ENCODE assay signal across 8 mouse cellular contexts in genomic region chr9:69505611-69506010, GRCm38 (mm10). TPM values are rescaled to one million over a fixed set of nuclear protein-coding genes. Genes with fewer than 3 reads are reported as not detected.
A peak's percentile ranks its signal among the peaks of the same experiment; 100 is the strongest.
DNase-seq lines count a peak whose midpoint lies in the region; ATAC-seq and TF ChIP-seq lines count a peak whose summit lies in the region.

No protein-coding gene starts in this region.

- POLR2A ChIA-PET in Patski (lab: Charles Lee), result no interaction called here

- H3K27me3 ChIP-seq in Patski, result peaks cover 24% of the 10 kb centered on the region
- H3K27me3 ChIP-seq in embryonic facial prominence, embryonic 14.5 days (replicated peaks; ENCODE audit: control insufficient read depth, insufficient read depth, low read length), result 0 out of 2 replicates have a peak, but pooled peaks cover 6% of the 10 kb centered on the region
- no peaks in the 10 kb centered on the region; the same call in 1 of the 2 replicates for H3K27me3 ChIP-seq in midbrain, embryonic 16.5 days (ENCODE audit: control insufficient read depth, insufficient read depth, low read depth, low read length)

- peak overlapping the region; percentile 66 for H3K4me3 ChIP-seq in gastrocnemius, adult 2 months
- H3K4me3 ChIP-seq in lung, adult 2 months (replicated peaks; ENCODE audit: extremely low read depth, low read depth, low read length), result no peak overlapping the region
- H3K4me3 ChIP-seq in embryonic facial prominence, embryonic 14.5 days (ENCODE audit: low read depth, low read length), result no peak overlapping the region
- no peak overlapping the region for H3K4me3 ChIP-seq in midbrain, embryonic 16.5 days (ENCODE audit: low read depth, low read length)

- H3K9ac ChIP-seq in embryonic facial prominence, embryonic 14.5 days (ENCODE audit: low read depth, low read length), result no peak overlapping the region
- H3K9ac ChIP-seq in midbrain, embryonic 16.5 days (ENCODE audit: low read depth, low read length), result no peak overlapping the region

- peak; percentile 35 for DNase-seq in gastrocnemius, adult 2 months
- DNase-seq in gastrocnemius, postnatal 4 days (ENCODE audit: low spot score in 2 of 2), result no peak
- DNase-seq in lung, adult 2 months, result peak; percentile 25
- no peak for DNase-seq in lung, adult 18-20 months
- no peak for DNase-seq in Patski (ENCODE audit: low read depth, low spot score)
- peak; percentile 59 for DNase-seq in embryonic facial prominence, embryonic 14.5 days (ENCODE audit: low spot score)
- DNase-seq in retina, postnatal 7 days (ENCODE audit: low read depth, low spot score), result peak; percentile 27

- peak; percentile 90 for TF ChIP-seq CTCF in gastrocnemius, adult 2 months (IDR thresholded peaks at IDR 0.05)
- TF ChIP-seq CTCF in lung, adult 2 months (IDR thresholded peaks at IDR 0.05; ENCODE audit: insufficient read depth, low read length), result peak; percentile 57
- TF ChIP-seq CTCF in Patski (IDR thresholded peaks at IDR 0.05), result peak; percentile 83

- H3K4me1 ChIP-seq in lung, adult 2 months (ENCODE audit: control insufficient read depth, insufficient read depth, low read length), result no peaks in the 10 kb centered on the region
- no peaks in the 10 kb centered on the region; the same call in 1 of the 2 replicates for H3K4me1 ChIP-seq in embryonic facial prominence, embryonic 14.5 days (ENCODE audit: control insufficient read depth, insufficient read depth, low read length)
- H3K4me1 ChIP-seq in midbrain, embryonic 16.5 days (ENCODE audit: control insufficient read depth, insufficient read depth, low read length), result peaks cover 13% of the 10 kb centered on the region

- no peak for TF ChIP-seq POLR2A in lung, adult 2 months (IDR thresholded peaks at IDR 0.05; ENCODE audit: borderline replicate concordance, extremely low read depth, low read depth, low read length)

- CTCF ChIA-PET in Patski (lab: Charles Lee), result interaction anchor here (0.6 to 1.0 kb wide), 4 partner anchors 34 to 493 kb away, joined by 3 to 4 read pairs (median 3); no protein-coding TSS in a partner anchor

- intact Hi-C loops in gastrocnemius, adult 2 months (cut with DNase I), result loop anchor here (5.0 kb wide), 1 partner anchor 117 kb away; no protein-coding TSS in a partner anchor

- in situ Hi-C loops in Patski (cut with MboI; ENCODE audit: low pct_unique_long_range_greater_than_20kb), result loop anchor here (5.0 to 10.0 kb wide), 3 partner anchors 119 to 569 kb away; partner anchors contain the start of gene Bnip2

- H3K9me3 ChIP-seq in embryonic facial prominence, embryonic 14.5 days (ENCODE audit: control insufficient read depth, low read length), result no peaks in the 10 kb centered on the region
- H3K9me3 ChIP-seq in midbrain, embryonic 16.5 days (replicated peaks; ENCODE audit: control insufficient read depth, low read length, poor library complexity, severe bottlenecking), result no peaks in the 10 kb centered on the region

- no peaks in the 10 kb centered on the region for H3K36me3 ChIP-seq in embryonic facial prominence, embryonic 14.5 days (ENCODE audit: control insufficient read depth, insufficient read depth, low read length)
- H3K36me3 ChIP-seq in midbrain, embryonic 16.5 days (ENCODE audit: control insufficient read depth, insufficient read depth, low read length), result no peaks in the 10 kb centered on the region

- WGBS in lung, adult 2 months, result 8% methylated on average over 7 of the region's 7 CpGs
- WGBS in embryonic facial prominence, embryonic 14.5 days, result 9% methylated on average over 7 of the region's 7 CpGs
- 12% methylated on average over 7 of the region's 7 CpGs for WGBS in midbrain, embryonic 16.5 days

- ATAC-seq in Patski, result no peak
- no peak for ATAC-seq in embryonic facial prominence, embryonic 14.5 days (ENCODE audit: low read depth)
- no peak for ATAC-seq in midbrain, embryonic 16.5 days

- no peak overlapping the region for H3K27ac ChIP-seq in gastrocnemius, adult 2 months
- H3K27ac ChIP-seq in embryonic facial prominence, embryonic 14.5 days (replicated peaks; ENCODE audit: low read depth, low read length), result no peak overlapping the region
- H3K27ac ChIP-seq in midbrain, embryonic 16.5 days (ENCODE audit: low read length), result no peak overlapping the region

- H3K4me2 ChIP-seq in embryonic facial prominence, embryonic 14.5 days (ENCODE audit: low read depth, low read length), result peak overlapping the region; percentile 34; the same call in 1 of the 2 replicates
- no peak overlapping the region for H3K4me2 ChIP-seq in midbrain, embryonic 16.5 days (ENCODE audit: low read length)

RNA-seq across cellular contexts. Expression of gene Anxa2, which starts 52.2 kb away (rescaled TPM):
- 10 to 100 TPM; 28.0 to 52.6 TPM for total RNA-seq in gastrocnemius, adult 2 months (2021)
- 100 to 1,000 TPM; 342 to 392 TPM for total RNA-seq in gastrocnemius, postnatal 4 days (2021)
- 352 and 457 TPM in 2 replicates for polyA plus RNA-seq in lung, adult 2 months (2012; rRNA removed)
- polyA plus RNA-seq in Patski (2021), result 829 TPM
- 1,306 and 1,330 TPM in 2 replicates for polyA plus RNA-seq in embryonic facial prominence, embryonic 14.5 days (2014; fragmentation: Nextera tagmentation; extraction: Ambion mirVana)
- 95.3 and 96.4 TPM in 2 replicates for polyA plus RNA-seq in midbrain, embryonic 16.5 days (2015; fragmentation: Nextera tagmentation; extraction: Ambion mirVana)

Comparison
In these comparisons a context has a peak if more than half of its experiments do, and no peak if none do; other contexts are left out.
1. DNase-seq: peak in gastrocnemius, adult 2 months (single experiment), lung, adult 2 months (single experiment), embryonic facial prominence, embryonic 14.5 days (single experiment) and retina, postnatal 7 days (single experiment); none in gastrocnemius, postnatal 4 days (0 of 2), lung, adult 18-20 months (0 of 2) and Patski (single experiment).
2. Peak in every context shown above with its lines, with median percentiles within 50 percentile points of each other: CTCF ChIP-seq.